Mouse (Mus musculus) embryo, embryonic 10.5 days (tissue): ENCODE results near the gene Lgi1.
A peak's percentile ranks its signal among the peaks of the same experiment; 100 is the strongest.

Experiments used
- DNase-seq: peaks from one replicate; pipeline ENCODE4 v3.0.0-alpha.2; 2015; ENCODE audit warnings: low spot score

The Lgi1 gene

DNA sequence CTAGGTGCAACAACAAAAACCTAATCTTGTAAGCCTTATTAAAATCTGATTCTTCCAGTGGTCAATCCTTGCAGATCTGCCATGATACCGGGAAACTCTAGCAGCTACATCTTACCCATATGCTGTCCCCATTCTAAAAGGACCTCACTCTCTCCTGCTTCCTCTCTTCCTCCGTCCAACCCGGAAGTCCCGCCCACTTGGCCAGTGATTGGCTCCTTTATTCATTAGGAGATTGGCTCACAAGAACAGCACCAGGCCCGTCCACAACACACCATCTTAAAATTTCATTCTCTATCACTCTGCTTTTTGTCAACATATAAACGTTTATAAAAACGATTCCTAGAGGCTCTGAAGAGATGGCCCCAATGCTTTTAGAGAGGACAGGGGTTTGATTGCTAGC lies 61.5 kb downstream of the Lgi1 start:
- no peak for DNase-seq

DNA sequence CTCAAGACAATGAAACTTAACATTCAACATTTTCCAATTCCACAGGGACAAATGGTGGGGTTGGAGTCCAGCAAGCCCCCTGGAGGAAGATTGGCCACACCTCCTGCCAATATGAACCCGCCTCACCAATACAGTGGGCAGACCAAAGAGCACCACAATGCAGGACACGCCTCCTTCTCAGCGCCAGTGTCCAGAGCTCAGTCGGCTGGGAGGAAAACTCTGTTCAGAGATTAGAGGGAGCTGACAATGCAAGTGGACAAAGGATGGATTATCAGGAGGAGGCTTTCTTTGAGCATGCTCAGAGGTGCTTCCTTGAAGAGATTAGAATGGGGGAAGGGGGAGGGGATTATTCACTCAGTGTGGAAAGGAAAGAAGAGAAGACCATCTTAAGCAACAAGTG lies 62.7 kb downstream of the Lgi1 start:
- DNase-seq: peak; percentile 50

DNA sequence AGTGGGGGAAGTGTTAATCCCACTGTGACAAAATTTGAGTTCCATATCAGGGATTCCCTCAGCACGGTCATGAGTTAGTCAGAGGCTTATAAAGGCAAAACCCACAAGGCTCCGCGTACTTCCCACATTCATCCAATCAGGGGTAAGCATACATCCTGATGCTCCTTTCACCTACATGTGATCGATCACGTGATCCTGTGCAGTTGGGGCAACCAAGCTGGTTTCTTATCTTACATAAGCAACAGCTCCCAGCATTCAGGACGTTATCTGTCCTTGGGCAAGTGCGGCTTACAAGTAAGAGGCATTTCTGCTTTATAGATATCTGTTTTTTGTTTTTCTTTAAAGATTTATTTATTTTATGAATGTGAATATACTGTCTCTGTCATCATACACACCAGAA lies 63.7 kb downstream of the Lgi1 start:
- DNase-seq: no peak

DNA sequence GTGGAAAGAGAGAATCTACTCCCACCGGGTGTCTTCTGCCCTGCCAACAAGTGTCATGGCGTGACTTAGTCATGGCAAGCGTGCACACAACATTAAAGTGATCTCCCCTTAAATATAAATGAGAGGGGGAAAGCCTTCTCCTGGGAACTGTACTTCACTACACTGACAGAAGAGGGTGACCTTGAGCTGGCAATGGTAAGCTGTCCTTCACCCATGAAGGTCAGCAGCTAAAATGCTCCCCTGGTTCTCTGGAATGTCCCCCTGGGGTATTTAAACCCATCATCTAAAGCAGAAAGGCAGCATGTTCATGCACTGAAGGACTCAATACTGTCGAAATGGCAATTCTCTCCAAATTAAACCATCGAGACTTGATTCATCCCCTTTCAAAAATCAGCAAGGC lies 64.9 kb downstream of the Lgi1 start:
- DNase-seq: no peak

DNA sequence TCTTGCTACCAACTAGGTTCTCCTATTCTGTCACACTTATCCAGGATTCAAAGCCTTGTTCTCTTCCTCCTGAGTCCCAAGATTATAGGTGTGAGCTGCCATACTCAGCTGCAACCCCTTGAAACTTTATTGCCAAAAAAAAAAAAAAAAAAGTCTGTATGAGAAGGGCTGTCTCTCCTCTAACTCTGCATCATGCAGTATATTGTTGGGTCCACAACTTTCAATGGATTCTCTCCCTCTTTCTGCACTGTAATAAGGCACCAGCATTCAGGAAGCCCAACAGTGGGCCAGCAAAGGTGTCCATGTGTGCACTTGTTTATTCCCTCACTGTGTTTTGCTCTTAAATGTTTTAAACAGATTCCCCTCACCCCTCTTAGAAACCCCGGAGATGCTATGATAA lies 66.7 kb downstream of the Lgi1 start:
- no peak for DNase-seq

DNA sequence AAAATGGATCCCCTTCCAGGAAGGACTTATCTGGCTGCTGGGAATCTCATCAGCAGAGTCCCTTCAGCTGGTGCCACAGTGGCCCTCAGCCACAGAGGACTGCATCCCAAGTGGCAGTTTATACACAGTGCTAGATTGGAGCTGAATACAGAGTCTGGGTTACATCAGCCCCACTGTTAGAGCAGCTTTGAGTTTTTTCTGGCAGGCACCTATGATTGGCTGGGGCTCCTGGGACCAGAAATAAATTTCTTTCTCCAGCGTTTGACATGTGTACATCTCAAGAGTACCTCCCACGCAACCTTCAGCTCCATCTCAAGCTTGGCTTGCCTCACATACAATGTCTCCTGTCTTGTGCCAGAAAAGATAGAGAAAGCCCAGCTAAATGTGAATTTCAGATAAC lies 67.9 kb downstream of the Lgi1 start:
- DNase-seq: no peak

DNA sequence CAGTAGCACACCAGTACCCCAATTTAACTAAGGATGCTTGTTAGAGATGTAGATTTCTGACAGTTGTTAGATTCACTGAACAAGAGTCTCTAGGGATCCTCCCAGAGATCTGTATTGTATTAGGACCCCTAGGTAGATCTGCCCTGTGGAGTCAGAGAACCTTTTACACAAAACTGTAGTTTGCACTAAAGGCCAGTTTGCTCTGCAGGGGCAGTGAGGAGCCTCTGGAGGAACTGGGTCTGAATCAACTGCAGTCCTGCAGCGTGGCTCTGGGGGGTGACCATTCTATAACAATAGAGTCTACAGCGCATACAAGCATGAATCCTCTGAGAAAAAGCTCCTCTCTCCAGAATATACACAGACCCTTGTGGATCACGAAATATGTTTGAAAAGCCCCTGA lies 68.5 kb downstream of the Lgi1 start:
- DNase-seq: no peak

DNA sequence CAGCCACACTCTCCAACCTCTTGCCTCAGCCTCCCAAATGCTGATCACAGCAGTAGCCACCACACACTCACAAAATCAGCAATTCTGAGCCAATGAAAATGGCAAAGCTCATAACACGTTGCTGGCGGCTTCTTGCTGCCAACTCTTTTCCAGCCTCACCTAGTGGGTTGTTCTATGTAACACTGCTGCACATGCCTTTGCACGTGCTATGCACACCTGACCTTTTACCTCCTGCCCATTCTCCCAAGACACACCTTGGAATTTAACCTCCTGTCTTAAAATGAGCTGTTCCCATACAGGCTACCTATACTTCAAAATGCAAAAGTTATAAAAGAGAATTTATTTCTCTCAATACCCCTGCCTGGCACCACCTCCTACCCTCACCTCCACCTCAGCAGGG lies 72.2 kb downstream of the Lgi1 start:
- no peak for DNase-seq

DNA sequence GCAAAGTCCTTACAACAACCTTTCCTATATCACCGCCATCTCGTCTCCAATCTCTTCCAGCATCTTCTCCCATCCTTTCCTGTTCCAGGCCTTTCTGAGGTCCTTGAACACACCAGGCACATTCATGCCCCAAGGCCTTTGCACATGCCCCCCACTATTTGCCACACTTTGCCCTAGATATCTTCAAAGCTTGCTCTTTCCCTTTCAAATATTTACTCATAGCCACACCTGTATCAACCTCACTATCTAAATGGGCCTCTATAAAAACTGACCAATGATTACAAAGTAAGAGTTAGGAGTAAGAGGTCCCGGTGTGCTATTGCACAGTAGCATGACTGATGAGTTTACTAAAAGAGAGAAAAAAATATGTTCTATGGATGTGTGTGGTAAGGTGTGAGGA lies 73.0 kb downstream of the Lgi1 start:
- DNase-seq: no peak

DNA sequence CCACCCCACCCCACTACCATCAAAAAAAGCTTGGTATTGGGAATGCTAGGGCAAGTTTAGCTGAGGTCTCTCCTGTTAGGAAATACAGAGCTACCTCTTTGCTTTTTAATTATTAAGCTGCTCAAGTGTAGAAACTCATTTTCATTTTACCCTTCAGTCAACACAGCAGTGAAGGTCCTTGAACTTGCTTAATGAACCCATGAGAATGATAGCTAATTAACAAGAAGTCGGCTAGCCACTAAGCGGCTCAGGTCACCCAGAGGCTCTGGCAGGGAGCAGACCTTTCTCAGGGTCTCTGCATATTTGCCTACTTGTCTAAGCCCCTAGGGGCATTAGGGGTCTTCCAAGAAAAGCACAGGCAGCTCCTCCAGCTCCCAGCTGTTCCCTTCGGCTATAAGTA lies 75.4 kb downstream of the Lgi1 start:
- no peak for DNase-seq

DNA sequence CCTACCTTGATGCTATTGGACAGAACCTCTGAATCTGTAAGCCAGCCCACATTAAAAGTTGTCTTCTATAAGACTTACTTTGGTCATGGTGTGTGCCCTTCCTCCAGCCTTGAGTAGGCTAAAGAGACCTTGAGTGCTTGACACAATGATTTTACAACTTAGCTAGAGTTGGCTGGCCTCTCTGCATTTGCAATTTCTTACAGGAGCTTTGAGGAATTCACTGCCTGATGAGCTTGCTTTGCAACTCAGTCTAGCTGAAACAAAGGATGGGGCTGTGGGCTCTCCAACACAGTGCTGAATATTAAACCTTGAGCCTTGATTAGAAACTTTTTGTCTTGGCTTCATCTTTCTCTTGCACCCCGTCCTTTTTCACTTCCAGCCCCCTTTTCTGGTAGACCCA lies 78.9 kb downstream of the Lgi1 start:
- DNase-seq: no peak

DNA sequence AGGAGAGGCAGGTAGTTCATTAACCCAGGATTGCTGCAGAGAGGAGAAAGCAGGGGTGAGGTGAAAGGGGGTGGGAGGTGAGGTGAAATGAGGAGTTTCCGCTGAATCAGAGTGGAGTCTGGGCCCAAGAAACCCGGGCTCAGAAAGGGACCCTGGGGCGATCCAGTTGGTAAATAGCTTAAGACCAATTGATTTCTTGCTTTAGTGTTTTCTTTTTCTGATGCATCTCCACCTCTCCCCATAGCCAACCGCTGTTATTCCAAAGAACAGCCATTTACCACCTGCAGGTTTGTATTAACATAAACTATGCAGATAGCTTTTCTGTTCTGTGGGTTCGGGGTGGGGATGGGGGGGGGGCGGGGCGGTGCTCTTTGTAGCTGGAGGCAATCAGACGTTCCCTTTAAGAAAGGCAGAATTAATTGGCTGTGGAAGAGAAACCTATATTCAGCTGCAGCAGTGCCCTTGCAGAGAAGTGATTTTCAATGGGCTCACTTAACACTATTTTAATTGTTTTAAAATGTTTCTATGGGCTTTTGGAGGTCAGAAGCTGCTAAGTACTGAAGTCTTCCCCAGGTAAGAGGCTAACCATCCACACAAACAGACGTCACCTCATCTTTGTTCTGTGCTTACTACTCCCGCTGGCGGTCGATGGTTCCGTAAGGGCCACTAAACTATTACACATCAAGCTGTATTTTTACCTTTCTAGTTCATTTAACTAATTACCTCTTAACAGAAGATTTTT lies 84.1 kb downstream of the Lgi1 start:
- no peak for DNase-seq

DNA sequence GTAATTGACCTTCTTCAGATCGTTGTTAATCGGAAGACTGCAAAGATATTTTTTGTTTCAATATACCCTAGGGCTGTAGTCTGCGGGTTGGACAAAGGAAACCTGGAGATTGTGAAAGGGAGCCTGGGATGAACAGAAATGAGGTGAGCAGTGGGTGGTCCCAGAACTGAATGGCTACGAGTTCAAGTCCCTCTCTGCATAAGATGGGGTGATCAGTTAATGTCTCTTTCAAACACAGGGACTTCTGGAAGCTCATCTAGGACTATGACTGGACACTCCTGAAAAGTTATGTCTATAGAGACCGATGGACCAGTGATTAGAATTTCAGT lies 84.6 kb downstream of the Lgi1 start:
- no peak for DNase-seq

DNA sequence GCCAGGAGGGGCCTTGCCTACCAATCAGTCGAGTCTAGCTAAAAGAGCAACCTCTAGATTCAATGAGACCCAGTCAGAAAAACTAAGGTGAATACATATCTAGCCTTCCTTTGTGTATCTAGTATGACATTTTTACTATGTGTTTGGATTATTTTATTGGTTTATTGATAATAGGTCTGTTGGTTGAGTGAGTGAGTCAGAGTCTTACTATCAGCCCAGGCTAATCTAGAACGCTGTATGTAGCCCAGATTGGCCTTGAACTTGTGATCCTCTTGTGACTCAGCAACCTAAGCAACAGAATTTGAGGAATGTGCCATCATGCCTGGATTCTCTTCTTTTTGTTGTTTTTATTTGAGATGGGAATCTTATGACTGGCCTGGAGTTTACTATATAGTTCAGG lies 86.9 kb downstream of the Lgi1 start:
- no peak for DNase-seq

DNA sequence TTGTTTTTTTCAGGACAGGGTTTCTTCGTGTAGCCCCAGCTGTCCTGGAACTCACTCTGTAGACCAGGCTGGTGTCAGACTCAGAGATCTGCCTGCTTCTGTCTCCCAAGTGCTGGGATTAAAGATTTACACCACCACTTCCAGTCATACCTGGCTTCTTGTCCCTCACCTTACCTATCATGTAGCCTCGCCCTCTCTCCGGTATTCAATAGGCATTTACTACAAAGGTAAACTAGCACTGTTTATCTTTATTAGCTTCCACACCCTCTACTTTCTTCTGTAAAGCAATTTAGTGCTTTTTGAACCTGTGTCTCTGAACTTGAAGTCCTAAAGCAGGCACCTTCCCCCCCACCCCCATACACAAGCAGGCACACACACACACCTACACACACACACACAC lies 87.4 kb downstream of the Lgi1 start:
- no peak for DNase-seq

DNA sequence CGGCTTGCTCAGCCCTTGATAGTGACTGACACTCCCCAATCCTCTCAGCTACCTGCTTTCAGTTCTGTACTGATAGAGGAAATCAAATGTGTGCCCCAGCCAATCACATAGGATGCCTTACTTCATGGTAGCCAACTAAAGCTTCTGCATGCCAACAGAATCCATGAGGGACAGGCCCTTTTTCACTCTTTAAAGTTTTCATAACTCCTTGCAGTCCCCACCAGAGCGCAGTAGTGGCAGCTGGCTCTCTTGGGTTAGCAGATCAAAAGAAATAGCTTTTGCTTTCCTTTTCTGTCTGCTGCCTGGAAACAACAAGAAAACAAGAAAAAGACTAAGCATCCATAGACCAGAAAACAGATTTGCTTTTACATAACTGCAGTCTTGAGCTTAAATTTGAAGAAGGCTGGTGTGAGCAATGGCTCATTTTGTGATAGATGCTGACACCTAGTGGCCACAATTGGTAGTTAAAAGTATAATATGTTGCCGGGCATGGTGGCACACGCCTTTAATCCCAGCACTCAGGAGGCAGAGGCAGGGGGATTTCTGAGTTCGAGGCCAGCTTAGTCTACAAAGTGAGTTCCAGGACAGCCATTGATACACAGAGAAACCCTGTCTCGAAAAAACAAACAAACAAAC lies 88.3 kb downstream of the Lgi1 start:
- DNase-seq: peak; percentile 84

DNA sequence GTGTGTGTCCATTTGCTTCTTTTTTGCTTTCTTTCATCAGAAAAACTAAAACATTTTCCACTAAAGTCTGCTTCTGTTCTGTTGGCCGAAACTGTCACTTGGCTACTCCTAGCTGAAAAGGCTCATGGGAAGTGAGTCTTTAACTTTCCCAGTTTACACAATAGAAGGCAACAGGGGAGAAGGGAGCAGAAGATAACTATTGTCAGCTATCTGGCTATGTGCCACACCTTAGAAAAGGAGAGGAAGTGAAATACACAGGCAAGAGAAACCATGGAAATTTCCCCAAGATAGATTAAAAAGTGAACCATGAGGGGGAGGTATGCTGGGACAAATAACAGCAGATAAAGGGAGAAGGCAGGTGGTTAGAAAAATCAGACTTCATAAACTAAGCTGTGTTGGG lies 89.9 kb downstream of the Lgi1 start:
- DNase-seq: no peak

DNA sequence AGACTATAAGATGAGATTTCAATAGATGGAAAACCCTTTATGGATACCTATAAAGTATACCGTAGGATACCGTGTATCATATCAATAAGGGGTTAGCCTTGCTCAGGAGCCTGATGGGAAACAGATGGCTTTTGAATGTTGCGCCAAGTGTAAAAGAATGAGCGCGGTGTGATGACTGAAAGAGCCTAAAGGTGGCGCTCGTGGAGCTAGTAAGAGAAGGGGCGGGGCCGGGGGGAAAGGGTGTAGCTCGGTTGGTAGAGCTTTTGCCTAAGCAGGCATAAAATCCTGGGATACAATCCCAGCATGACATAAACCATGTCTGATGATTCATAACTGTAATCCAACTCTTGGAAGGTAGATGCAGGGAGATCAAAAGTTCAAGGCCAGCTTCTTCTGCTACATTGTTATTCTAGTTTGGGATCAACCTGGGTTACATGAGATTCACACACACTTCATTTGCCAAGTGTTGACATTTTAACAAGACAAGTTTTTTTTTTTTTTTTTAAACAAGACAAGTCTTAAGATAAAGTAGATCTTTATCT lies 90.6 kb downstream of the Lgi1 start:
- DNase-seq: no peak

DNA sequence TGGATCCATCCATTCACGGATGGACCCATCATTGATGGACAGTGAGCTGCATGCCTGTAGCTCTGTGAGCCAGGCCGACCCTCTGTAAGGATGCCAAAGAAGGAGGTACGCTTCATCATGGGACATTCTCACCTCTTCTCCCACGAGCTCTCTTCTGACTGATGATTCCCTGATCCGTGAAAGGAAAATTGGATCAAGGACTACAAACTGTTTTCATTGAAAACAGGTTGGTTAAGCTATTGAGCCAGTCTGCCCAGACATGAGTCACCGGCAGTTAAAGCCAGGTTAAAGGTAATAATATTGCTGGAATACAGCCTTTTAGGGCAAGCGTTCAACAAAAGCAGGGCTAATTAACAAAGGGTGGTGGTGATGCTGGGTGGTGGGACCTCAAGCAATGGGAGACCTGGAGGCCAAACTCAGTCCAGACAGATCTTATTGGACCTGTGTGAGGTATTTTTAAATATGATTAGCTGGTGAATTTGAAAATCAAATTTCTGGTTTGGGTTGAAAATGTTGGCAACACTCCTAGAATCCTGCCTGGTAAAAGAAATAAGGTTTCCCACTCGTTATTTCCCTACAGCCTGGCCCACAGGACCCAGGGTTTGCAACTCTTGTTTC lies 92.0 kb downstream of the Lgi1 start:
- DNase-seq: no peak

DNA sequence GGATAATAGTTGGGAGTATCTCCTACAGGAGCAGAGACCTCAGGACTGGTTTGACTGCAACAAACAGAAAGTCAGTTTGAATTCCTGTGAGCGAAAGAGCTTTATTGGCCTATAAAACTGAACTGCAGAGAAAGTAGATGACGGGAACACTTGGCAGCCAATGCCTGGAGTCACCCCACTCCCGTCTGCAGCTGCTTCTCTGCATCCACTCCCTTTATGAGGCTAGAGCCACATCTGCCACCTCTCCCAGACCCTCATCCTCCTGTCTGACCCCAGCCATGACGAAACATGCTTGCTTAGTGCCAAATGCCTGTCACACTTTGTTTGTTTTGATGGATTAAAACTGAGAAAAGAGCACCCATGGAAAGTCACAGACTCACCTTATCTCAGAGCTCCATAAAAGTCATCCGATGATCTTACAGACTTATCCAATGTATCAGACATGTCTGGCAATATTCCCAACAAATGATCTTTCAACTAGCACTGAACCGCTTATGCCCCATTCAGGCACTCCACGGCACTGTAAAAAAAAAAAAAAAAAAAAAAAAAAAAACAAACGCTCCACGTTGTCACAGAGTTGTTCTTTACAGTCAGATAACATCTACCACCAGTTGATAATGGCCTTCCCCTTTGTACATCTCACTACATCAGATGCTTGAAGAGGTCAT lies 93.8 kb downstream of the Lgi1 start:
- no peak for DNase-seq

DNA sequence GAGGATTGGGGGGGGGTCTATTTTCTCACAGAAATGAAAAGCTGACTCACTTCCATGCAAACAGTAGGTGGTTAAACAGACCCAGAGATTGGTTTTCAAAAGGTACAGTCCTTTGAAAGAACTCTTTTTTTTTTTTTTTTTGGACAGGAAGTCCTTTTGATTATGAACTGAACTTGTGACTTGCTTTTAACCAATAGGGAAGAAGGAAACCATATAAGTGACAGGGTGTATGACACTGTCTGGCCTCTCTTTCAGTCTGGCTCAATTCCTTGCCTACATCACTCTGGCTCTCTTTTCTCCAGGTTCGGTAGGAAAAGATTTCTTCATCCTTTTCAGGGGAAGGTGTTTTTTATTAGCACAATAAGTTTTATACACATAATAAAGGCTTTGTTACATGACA lies 95.0 kb downstream of the Lgi1 start:
- no peak for DNase-seq
